In the genomic region with DNA sequence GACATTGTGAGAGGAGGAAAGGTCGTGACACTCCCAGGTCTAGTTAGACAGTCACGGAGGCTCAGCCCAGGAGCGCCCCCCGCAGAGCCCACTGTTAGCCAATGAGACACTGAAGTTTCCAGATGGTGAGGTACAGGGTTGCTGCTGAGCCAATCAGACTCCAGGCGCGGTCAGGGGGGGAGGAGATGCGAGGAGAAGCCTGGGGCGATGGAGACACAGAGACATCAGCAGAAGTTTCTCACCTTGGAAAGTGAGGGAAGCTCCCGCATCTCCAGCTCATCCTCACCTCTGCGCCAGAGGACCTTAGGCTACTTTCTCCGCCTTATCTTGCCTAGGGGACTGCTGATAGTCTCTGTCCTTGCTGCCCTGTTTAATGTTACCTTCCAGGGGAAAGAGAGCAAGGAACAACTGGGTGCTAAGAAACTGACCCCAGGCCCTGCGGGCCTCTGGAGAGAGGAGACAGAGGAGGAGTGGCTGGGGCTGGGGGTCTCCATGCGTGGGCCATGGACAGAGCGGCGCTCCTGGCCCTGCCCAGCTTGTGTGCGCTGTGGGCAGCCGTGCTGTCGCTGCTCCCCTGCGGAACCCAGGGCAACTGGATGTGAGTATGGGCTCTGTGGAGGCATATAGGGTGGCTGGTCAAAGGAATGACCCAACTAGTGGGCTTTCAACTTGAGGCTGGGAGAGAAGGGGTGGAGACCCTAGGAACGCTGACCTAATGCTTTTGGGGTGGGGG, we compare ENCODE assay signal across 8 mouse cellular contexts. TPM values are rescaled to one million over a fixed set of nuclear protein-coding genes. Genes with fewer than 3 reads are reported as not detected.
A peak's percentile ranks its signal among the peaks of the same experiment; 100 is the strongest.
DNase-seq lines count a peak whose midpoint lies in the region; ATAC-seq and TF ChIP-seq lines count a peak whose summit lies in the region.

A gene (plus strand): TSS at position 224 of the 733 bp plus-strand sequence.

- no peak within 1 kb of the TSS for H3K27ac ChIP-seq in heart, embryonic 14.5 days (replicated peaks in 1 of 2; ENCODE audit: control insufficient read depth in 1 of 2, insufficient read depth in 1 of 2, low read depth in 2 of 2, low read length in 2 of 2)
- no peak within 1 kb of the TSS for H3K27ac ChIP-seq in bone marrow macrophage, adult 2 months (ENCODE audit: insufficient read depth, low read depth, low read length)
- H3K27ac ChIP-seq in forebrain, embryonic 16.5 days (ENCODE audit: low read length): no peak within 1 kb of the TSS
- H3K27ac ChIP-seq in midbrain, embryonic 14.5 days (replicated peaks; ENCODE audit: low read depth, low read length): no peak within 1 kb of the TSS

- no peak for TF ChIP-seq CTCF in bone marrow macrophage, adult 2 months (IDR thresholded peaks at IDR 0.05; ENCODE audit: low read depth, low read length)

- no peaks in the 10 kb centered on the region for H3K9me3 ChIP-seq in heart, embryonic 14.5 days (ENCODE audit: control insufficient read depth, low read length)
- no peaks in the 10 kb centered on the region for H3K9me3 ChIP-seq in forebrain, embryonic 16.5 days (ENCODE audit: control insufficient read depth, low read length)
- H3K9me3 ChIP-seq in midbrain, embryonic 14.5 days (ENCODE audit: control insufficient read depth, low read length): no peaks in the 10 kb centered on the region

- H3K4me2 ChIP-seq in heart, embryonic 14.5 days (ENCODE audit: low read length): peak within 1 kb of the TSS; percentile 83
- peak within 1 kb of the TSS; percentile 85 for H3K4me2 ChIP-seq in forebrain, embryonic 16.5 days (ENCODE audit: low read length)
- peak within 1 kb of the TSS; percentile 86 for H3K4me2 ChIP-seq in midbrain, embryonic 14.5 days (ENCODE audit: low read length)

- peak within 1 kb of the TSS; percentile 58 for H3K9ac ChIP-seq in heart, embryonic 14.5 days (ENCODE audit: low read length)
- peak within 1 kb of the TSS; percentile 44 for H3K9ac ChIP-seq in forebrain, embryonic 16.5 days (replicated peaks; ENCODE audit: low read depth, low read length)
- peak within 1 kb of the TSS; percentile 40 for H3K9ac ChIP-seq in midbrain, embryonic 14.5 days (replicated peaks; ENCODE audit: low read length)

- peaks cover 47% of the 10 kb centered on the region for H3K27me3 ChIP-seq in heart, embryonic 14.5 days (ENCODE audit: control insufficient read depth, insufficient read depth, low read length)
- H3K27me3 ChIP-seq in forebrain, embryonic 16.5 days (replicated peaks; ENCODE audit: control insufficient read depth, insufficient read depth, low read length): peaks cover 13% of the 10 kb centered on the region
- H3K27me3 ChIP-seq in midbrain, embryonic 14.5 days (ENCODE audit: control insufficient read depth, insufficient read depth, low read length): peaks cover 38% of the 10 kb centered on the region

- H3K4me3 ChIP-seq in heart, embryonic 14.5 days (ENCODE audit: control insufficient read depth in 1 of 2, insufficient read depth in 1 of 2, low read depth in 1 of 2, low read length in 2 of 2): peak within 1 kb of the TSS; percentile 45 to 52
- peak within 1 kb of the TSS; percentile 55 for H3K4me3 ChIP-seq in bone marrow macrophage, adult 2 months (ENCODE audit: insufficient read depth, low read length)
- peak within 1 kb of the TSS; percentile 48 for H3K4me3 ChIP-seq in forebrain, embryonic 16.5 days (replicated peaks; ENCODE audit: low read length)
- H3K4me3 ChIP-seq in midbrain, embryonic 14.5 days (replicated peaks; ENCODE audit: low read depth, low read length): peak within 1 kb of the TSS; percentile 42

- H3K36me3 ChIP-seq in heart, embryonic 14.5 days (ENCODE audit: control insufficient read depth, insufficient read depth, low read length): no peaks in the 10 kb centered on the region
- no peaks in the 10 kb centered on the region for H3K36me3 ChIP-seq in forebrain, embryonic 16.5 days (ENCODE audit: control insufficient read depth, insufficient read depth)
- H3K36me3 ChIP-seq in midbrain, embryonic 14.5 days (ENCODE audit: control insufficient read depth, insufficient read depth, low read length): no peaks in the 10 kb centered on the region

- DNase-seq in heart, postnatal 25 days (ENCODE audit: low spot score): no peak
- DNase-seq in kidney, postnatal 36 days: peak; percentile 11 to 14
- DNase-seq in midbrain, embryonic 14.5 days: peak; percentile 34

- intact Hi-C loops in heart, postnatal 25 days (cut with DNase I): no loop called here

- TF ChIP-seq POLR2A in bone marrow macrophage, adult 2 months (IDR thresholded peaks at IDR 0.05; ENCODE audit: borderline replicate concordance, low read depth, low read length): no peak

- peaks cover 12 to 13% of the 10 kb centered on the region in 2 experiments; a peak in 3 of 4 replicates for H3K4me1 ChIP-seq in heart, embryonic 14.5 days (ENCODE audit: control insufficient read depth in 2 of 2, insufficient read depth in 2 of 2, low read length in 2 of 2)
- H3K4me1 ChIP-seq in bone marrow macrophage, adult 2 months (ENCODE audit: control insufficient read depth, insufficient read depth, low read length): no peaks in the 10 kb centered on the region
- peaks cover 22% of the 10 kb centered on the region for H3K4me1 ChIP-seq in forebrain, embryonic 16.5 days (replicated peaks; ENCODE audit: control insufficient read depth, insufficient read depth, low read length)
- peaks cover 19% of the 10 kb centered on the region for H3K4me1 ChIP-seq in midbrain, embryonic 14.5 days (ENCODE audit: control insufficient read depth, insufficient read depth, low read length)

- WGBS in heart, embryonic 14.5 days: 1% methylated on average over 20 of the region's 20 CpGs
- 2% methylated on average over 20 of the region's 20 CpGs for WGBS in forebrain, embryonic 16.5 days
- WGBS in midbrain, embryonic 14.5 days: 2% methylated on average over 20 of the region's 20 CpGs

- ATAC-seq in heart, embryonic 14.5 days (ENCODE audit: insufficient number of reproducible peaks, insufficient read depth, low FRiP score, low read depth): peak; percentile 59; the same call in 1 of the 2 replicates
- ATAC-seq in forebrain, embryonic 16.5 days: peak; percentile 71
- peak; percentile 65 for ATAC-seq in midbrain, embryonic 14.5 days (ENCODE audit: low FRiP score, low TSS enrichment)
- no peak for ATAC-seq in CD4-positive, CD25-positive, alpha-beta regulatory T cell, adult 4 months
- ATAC-seq in monocyte, adult 5-6 weeks (replicated peaks; ENCODE audit: insufficient number of reproducible peaks, low FRiP score, low TSS enrichment, poor library complexity, severe bottlenecking): no peak

RNA-seq across cellular contexts. Expression of the gene that starts here (rescaled TPM):
- 1.9 and 2.4 TPM in 2 replicates for polyA plus RNA-seq in heart, embryonic 14.5 days (2014; fragmentation: Nextera tagmentation; extraction: Ambion mirVana)
- under 1 TPM; 0.42 to 0.75 TPM for total RNA-seq in heart, postnatal 25 days (2021)
- polyA plus RNA-seq in bone marrow macrophage, adult 2 months (2012; ENCODE audit: insufficient read depth, insufficient read length, missing spikeins): not detected in 2 replicates
- 0.18 TPM in 1 of 2 replicates, not detected in the other for polyA plus RNA-seq in forebrain, embryonic 16.5 days (2015; fragmentation: Nextera tagmentation; extraction: Ambion mirVana)
- 0.18 TPM in 1 of 2 replicates, not detected in the other for polyA plus RNA-seq in midbrain, embryonic 14.5 days (2014; fragmentation: Nextera tagmentation; extraction: Ambion mirVana)
- under 1 TPM; 0.12 to 0.66 TPM for polyA plus RNA-seq in CD4-positive, CD25-positive, alpha-beta regulatory T cell, adult 4 months (2017; shearing (Covaris generic))
- total RNA-seq in monocyte, adult 5-6 weeks (2017): not detected in 3 replicates

Comparison
In these comparisons a context has a peak if more than half of its experiments do, and no peak if none do; other contexts are left out.
1. Peak in ATAC-seq, H3K4me3 ChIP-seq, H3K9ac ChIP-seq and H3K4me2 ChIP-seq in forebrain, embryonic 16.5 days; RNA of the gene not detected or under 1 TPM.
2. Peak in DNase-seq, ATAC-seq, H3K4me3 ChIP-seq, H3K9ac ChIP-seq and H3K4me2 ChIP-seq in midbrain, embryonic 14.5 days; RNA of the gene not detected or under 1 TPM.